Mouse (Mus musculus): ENCODE results near the gene Abhd14a. TPM values are rescaled to one million over a fixed set of nuclear protein-coding genes. Genes with fewer than 3 reads are reported as not detected.
A peak's percentile ranks its signal among the peaks of the same experiment; 100 is the strongest.

Abhd14a gene
- polyA plus RNA-seq, 1 experiment from 2014 or later: 50.5 TPM

- H3K4me2 ChIP-seq: 0 out of 2 replicates have a peak overlapping the region, but pooled peaks have one; percentile 11
- peaks cover 60% of the 10 kb centered on the region for H3K4me1 ChIP-seq (replicated peaks)
- no peak overlapping the region for H3K4me3 ChIP-seq
- WGBS: 19% methylated on average over 8 of the region's 8 CpGs
- peak overlapping the region; percentile 84 for H3K27ac ChIP-seq
- no peaks in the 10 kb centered on the region for H3K36me3 ChIP-seq
- H3K9me3 ChIP-seq (replicated peaks): no peaks in the 10 kb centered on the region
- H3K9ac ChIP-seq: no peak overlapping the region; the same call in 1 of the 2 replicates
- no peaks in the 10 kb centered on the region for H3K27me3 ChIP-seq
- ATAC-seq (replicated peaks; ENCODE audit: insufficient number of reproducible peaks, insufficient read depth, low FRiP score, low read depth): peak; percentile 30
Observed at GRCm38 (mm10) chr9:106406443-106407078, 40.9 kb downstream of the Abhd14a start.

DNA sequence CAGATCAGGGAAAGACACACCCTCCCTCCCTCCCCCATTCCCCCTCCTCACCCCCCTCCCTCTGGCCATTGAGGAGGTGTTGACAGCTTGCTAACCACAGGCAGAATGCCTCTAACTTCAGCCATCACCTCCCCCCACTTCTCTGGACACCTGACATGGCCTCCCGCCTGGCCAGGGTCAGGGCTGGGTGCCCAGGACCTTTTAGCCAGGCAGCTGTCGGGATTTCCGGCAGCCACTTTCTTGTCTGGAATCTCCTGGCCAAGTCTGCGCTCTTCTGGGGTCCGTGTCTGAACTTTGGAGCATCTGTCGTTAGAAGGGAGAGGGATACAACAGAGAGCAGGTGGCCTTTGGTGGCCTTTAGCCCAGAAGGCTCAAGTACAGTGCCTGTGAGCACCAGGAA lies 42.2 kb downstream of the Abhd14a start:
- peak; percentile 73 for ATAC-seq (replicated peaks; ENCODE audit: insufficient number of reproducible peaks, insufficient read depth, low FRiP score, low read depth)
- Histone ChIP-seq H3K9ac (no peak overlapping the region), H3K27ac (peak overlapping the region; percentile 84), H3K4me2 (0 out of 2 replicates have a peak overlapping the region, but pooled peaks have one; percentile 8), H3K36me3 (no peaks in the 10 kb centered on the region), H3K27me3 (0 out of 2 replicates have a peak, but pooled peaks cover 5% of the 10 kb centered on the region), H3K9me3 (replicated peaks) (no peaks in the 10 kb centered on the region), H3K4me1 (replicated peaks) (peaks cover 54% of the 10 kb centered on the region), H3K4me3 (no peak overlapping the region)
- 18% methylated on average over 6 of the region's 6 CpGs for WGBS

DNA sequence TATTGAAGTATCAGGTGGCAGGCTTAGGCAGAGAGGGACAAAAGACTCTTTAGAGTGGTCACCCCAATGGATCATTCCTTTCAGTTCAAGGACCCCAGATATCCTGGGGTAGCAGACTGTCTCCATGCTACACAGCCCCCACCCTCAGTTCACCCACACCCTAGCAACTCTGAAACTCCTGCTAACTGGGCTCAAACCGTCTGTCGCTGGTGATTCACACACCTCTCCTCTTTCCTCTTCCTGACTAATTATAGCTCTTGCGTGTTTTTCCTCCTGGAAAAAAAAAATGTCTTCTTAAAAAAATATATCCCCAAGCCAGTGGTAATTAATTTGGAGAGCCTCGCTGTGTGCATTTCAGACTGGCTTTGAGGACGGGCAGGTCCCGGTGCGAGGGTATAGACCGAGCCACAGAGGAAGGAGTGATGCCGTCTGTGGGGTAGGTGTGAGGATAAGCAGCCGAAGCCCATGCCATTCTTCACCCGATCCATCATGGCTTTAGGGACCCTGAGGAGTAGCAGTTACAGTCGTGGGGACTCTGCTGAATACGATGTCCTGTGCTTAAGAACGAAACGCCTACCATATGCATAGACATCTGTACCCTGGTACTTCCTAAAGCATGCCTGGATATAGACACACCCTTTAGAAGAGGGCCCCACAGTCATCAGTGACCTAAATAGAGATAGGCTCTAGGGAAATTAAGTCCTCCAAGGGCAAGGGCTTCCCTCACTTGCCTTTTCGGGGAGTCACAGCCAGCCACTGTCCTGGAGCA lies 44.7 kb downstream of the Abhd14a start:
- Histone ChIP-seq H3K9ac (no peak overlapping the region), H3K4me3 (no peak overlapping the region), H3K36me3 (no peaks in the 10 kb centered on the region), H3K4me2 (no peak overlapping the region), H3K27me3 (0 out of 2 replicates have a peak, but pooled peaks cover 5% of the 10 kb centered on the region), H3K27ac (no peak overlapping the region), H3K4me1 (replicated peaks) (peaks cover 55% of the 10 kb centered on the region), H3K9me3 (replicated peaks) (no peaks in the 10 kb centered on the region)
- 69% methylated on average over 16 of the region's 16 CpGs for WGBS
- ATAC-seq (replicated peaks; ENCODE audit: insufficient number of reproducible peaks, insufficient read depth, low FRiP score, low read depth): no peak

DNA sequence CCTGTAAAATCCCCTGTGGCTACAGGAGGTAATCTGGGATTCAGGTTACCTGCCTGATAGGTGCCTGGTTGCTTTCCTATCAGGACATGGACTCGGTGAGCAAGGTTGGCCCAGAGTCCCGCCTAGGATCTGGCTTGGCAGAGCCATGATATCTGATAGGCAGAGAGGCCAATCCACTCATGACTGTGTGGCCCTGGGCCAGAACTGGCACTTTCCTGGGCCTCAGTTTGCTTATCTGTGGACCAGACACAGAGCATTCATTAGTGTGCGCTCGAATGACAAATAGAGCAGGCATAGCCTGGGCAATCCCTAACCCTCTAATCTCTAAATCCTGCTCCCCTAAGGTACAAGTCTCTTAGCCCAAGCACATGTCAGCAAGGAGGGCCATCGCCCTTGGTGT lies 45.3 kb downstream of the Abhd14a start:
- 55% methylated on average over 5 of the region's 5 CpGs for WGBS
- Histone ChIP-seq H3K27ac (no peak overlapping the region), H3K4me1 (replicated peaks) (peaks cover 51% of the 10 kb centered on the region), H3K9ac (no peak overlapping the region), H3K9me3 (replicated peaks) (no peaks in the 10 kb centered on the region), H3K4me3 (no peak overlapping the region), H3K4me2 (no peak overlapping the region), H3K27me3 (0 out of 2 replicates have a peak, but pooled peaks cover 5% of the 10 kb centered on the region), H3K36me3 (no peaks in the 10 kb centered on the region)
- no peak for ATAC-seq (replicated peaks; ENCODE audit: insufficient number of reproducible peaks, insufficient read depth, low FRiP score, low read depth)

- Histone ChIP-seq H3K4me1 (replicated peaks) (peaks cover 34% of the 10 kb centered on the region), H3K27ac (no peak overlapping the region), H3K4me2 (no peak overlapping the region), H3K9ac (no peak overlapping the region), H3K36me3 (no peaks in the 10 kb centered on the region), H3K4me3 (no peak overlapping the region), H3K9me3 (replicated peaks) (no peaks in the 10 kb centered on the region), H3K27me3 (0 out of 2 replicates have a peak, but pooled peaks cover 5% of the 10 kb centered on the region)
- ATAC-seq (replicated peaks; ENCODE audit: insufficient number of reproducible peaks, insufficient read depth, low FRiP score, low read depth): no peak
- 87% methylated on average over 3 of the region's 3 CpGs for WGBS
Observed at GRCm38 (mm10) chr9:106399808-106400207, 47.7 kb downstream of the Abhd14a start.

DNA sequence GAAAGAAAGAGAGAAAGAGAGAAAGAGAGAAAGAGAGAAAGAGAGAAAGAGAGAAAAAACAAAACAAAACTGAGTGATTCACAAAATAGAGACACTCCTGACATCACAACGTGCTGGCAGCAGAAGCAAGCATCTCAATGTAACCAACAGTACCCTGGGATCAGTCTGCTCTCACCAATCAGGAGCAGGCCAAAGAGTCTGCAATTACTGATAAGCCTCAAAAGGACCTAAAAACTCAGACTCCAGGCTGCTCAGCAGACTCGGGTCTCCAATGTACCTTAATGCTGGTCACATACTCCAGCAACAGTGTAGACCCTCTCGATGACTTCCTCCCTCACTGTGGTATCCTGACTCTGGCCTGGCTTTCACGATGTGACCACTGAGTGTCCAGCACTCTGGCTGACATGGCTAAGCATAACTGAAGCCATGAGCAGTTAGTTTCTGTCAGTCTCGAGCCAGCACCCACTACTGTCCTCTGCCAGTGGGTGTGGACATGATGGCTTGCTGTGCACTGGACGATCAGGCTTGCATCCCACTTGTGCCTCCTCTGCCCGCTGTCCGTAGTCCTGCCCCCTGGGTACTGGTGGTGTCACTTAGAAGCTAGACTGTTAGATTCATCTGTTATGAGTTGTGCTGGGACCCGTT lies 48.7 kb downstream of the Abhd14a start:
- Histone ChIP-seq H3K9ac (no peak overlapping the region), H3K9me3 (replicated peaks) (no peaks in the 10 kb centered on the region), H3K4me1 (replicated peaks) (peaks cover 38% of the 10 kb centered on the region), H3K36me3 (no peaks in the 10 kb centered on the region), H3K4me2 (no peak overlapping the region), H3K27ac (no peak overlapping the region), H3K4me3 (no peak overlapping the region), H3K27me3 (0 out of 2 replicates have a peak, but pooled peaks cover 5% of the 10 kb centered on the region)
- WGBS: 60% methylated on average over 9 of the region's 9 CpGs
- no peak for ATAC-seq (replicated peaks; ENCODE audit: insufficient number of reproducible peaks, insufficient read depth, low FRiP score, low read depth)

DNA sequence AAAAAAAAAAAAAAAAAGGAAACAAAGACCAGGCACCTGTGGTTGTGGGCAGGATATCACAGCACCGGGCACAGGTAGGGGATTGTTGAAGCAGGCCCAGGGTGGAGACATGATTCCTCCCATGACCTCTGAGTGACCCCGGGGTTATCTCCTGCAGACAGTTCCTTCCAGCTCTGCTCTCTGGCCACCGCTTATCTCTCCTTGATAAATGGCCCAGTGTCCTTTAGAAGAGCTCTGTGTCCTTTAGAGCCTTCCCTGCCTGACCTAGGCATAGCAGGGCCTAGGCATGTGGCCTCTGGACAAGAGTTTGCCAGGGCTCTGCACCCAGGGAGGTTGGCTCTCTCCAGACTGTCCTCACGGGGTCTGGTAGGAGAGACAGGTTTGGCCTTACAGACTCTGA lies 49.7 kb downstream of the Abhd14a start:
- H3K36me3 ChIP-seq: no peaks in the 10 kb centered on the region
- peak overlapping the region; percentile 20; the same call in 1 of the 2 replicates for H3K27ac ChIP-seq
- no peak overlapping the region for H3K4me2 ChIP-seq
- no peak overlapping the region for H3K9ac ChIP-seq
- no peaks in the 10 kb centered on the region for H3K9me3 ChIP-seq (replicated peaks)
- H3K4me3 ChIP-seq: no peak overlapping the region
- peaks cover 39% of the 10 kb centered on the region for H3K4me1 ChIP-seq (replicated peaks)
- H3K27me3 ChIP-seq: 0 out of 2 replicates have a peak, but pooled peaks cover 5% of the 10 kb centered on the region
- no peak for ATAC-seq (replicated peaks; ENCODE audit: insufficient number of reproducible peaks, insufficient read depth, low FRiP score, low read depth)
- 23% methylated on average over 4 of the region's 4 CpGs for WGBS

DNA sequence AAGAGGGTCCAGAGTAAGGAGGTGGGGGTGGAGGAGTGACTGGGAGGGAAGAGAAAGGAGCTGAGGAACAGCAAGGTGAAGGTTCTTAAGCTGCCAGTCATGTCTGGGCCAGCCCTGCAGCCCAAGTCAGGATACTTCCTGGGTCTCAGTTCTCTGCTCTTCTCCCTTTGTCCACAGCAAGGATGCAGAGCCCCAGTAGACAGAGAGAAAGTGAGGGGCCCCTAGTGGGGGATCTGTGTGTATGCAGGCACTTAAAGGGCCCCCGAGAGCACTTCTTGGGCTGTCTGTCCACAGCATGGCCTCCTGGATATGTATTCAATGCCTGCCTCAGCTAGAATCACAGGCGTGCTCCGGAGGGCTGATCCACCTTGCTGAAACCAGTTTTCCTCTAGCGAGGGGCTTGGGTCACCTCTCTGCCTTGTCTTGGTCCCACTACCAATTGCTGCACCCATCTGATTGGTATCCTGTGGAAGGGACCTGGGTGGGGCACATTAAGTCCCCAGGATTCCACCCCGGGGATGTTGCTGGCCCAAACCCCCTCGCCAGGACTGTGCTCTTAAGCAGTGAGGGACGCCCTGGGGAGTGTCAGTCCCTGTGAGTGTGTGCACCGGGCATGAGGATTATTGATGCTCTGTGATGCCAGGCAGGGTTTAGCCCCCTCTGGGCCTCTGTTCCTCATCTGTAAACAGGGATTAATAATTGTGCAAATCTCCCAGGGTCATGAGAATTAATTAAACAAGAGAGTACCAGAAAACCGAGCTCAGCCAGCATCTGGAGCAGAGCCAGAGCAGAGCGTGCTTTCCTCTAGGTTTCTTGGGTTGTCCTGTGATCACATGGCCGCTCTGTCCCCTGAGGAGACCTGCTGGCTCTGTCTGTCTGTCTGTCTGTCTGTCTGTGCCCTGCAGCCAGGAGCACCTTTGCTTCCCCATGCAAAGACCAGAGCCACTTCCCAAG lies 52.6 kb downstream of the Abhd14a start:
- Histone ChIP-seq H3K27me3 (no peaks in the 10 kb centered on the region), H3K4me2 (no peak overlapping the region), H3K4me1 (replicated peaks) (peaks cover 47% of the 10 kb centered on the region), H3K4me3 (no peak overlapping the region), H3K9me3 (replicated peaks) (no peaks in the 10 kb centered on the region), H3K27ac (no peak overlapping the region), H3K9ac (no peak overlapping the region), H3K36me3 (no peaks in the 10 kb centered on the region)
- WGBS: 50% methylated on average over 11 of the region's 11 CpGs
- ATAC-seq (replicated peaks; ENCODE audit: insufficient number of reproducible peaks, insufficient read depth, low FRiP score, low read depth): peak; percentile 66

DNA sequence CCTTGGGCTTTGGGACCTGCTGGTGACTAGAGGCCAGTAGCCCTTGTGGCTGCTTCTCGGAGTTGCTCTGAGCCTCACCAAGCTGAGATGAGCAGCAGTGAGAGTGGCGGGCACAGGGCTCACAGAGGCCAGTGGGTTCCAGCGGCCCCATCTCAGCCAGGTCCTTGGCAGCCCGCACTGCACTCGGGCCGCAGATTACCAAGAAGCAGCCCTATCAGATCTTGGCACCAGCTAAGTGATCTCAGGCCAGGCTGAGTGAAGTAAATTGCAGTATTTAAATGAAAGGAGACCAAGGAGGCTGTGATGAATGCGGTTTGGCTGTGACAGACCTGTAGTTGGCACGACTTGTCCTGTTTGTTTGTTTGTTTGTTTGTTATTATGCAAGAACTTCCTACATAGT lies 53.9 kb downstream of the Abhd14a start:
- Histone ChIP-seq H3K27ac (no peak overlapping the region), H3K36me3 (no peaks in the 10 kb centered on the region), H3K4me2 (no peak overlapping the region), H3K4me3 (no peak overlapping the region), H3K4me1 (replicated peaks) (peaks cover 45% of the 10 kb centered on the region), H3K9ac (no peak overlapping the region), H3K27me3 (no peaks in the 10 kb centered on the region), H3K9me3 (replicated peaks) (no peaks in the 10 kb centered on the region; the same call in 1 of the 2 replicates)
- 72% methylated on average over 8 of the region's 8 CpGs for WGBS
- no peak for ATAC-seq (replicated peaks; ENCODE audit: insufficient number of reproducible peaks, insufficient read depth, low FRiP score, low read depth)

DNA sequence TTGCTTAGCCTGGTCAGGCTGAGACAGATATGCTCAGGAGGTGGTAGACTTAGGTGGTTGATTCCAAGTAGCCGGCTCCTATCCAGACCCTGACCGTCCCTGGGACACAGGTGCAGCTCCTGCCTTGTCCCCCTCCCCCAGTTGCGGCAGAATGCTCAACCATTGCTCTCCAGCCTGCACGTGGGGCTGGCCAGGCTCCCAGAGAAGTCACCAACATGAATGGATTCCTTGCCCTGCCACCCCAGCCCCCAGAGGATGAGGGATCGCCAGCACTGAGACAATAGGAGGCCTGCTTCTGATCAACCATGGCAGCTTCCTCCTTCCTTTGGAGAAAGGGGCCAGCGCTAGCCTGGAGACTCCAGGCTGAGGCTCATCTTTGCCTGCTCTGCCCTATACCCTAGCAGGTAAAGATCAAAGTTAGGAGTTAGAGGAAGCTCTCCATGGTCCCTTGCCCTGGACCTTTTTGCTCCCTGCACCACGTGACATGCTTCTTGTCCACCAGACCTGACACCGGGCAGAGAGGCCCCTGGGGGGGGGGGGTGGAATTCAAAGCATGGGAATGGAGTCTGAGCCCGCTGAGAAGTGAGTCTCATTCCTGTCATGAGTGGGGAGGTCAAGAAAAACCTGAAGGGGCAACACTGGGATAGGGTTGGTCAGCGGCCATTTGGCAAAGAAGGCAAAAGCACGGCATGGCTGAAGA lies 54.5 kb downstream of the Abhd14a start:
- Histone ChIP-seq H3K4me2 (no peak overlapping the region), H3K27ac (no peak overlapping the region), H3K9me3 (replicated peaks) (no peaks in the 10 kb centered on the region; the same call in 1 of the 2 replicates), H3K36me3 (no peaks in the 10 kb centered on the region), H3K9ac (no peak overlapping the region), H3K4me1 (replicated peaks) (peaks cover 42% of the 10 kb centered on the region), H3K4me3 (no peak overlapping the region), H3K27me3 (no peaks in the 10 kb centered on the region)
- no peak for ATAC-seq (replicated peaks; ENCODE audit: insufficient number of reproducible peaks, insufficient read depth, low FRiP score, low read depth)
- 51% methylated on average over 11 of the region's 11 CpGs for WGBS
